Mouse (Mus musculus): ENCODE results near the gene Rec114. TPM values are rescaled to one million over a fixed set of nuclear protein-coding genes. Genes with fewer than 3 reads are reported as not detected.

The Rec114 gene
- total and polyA plus RNA-seq, 3 experiments = 2.1 TPM; not detected in 2

DNA sequence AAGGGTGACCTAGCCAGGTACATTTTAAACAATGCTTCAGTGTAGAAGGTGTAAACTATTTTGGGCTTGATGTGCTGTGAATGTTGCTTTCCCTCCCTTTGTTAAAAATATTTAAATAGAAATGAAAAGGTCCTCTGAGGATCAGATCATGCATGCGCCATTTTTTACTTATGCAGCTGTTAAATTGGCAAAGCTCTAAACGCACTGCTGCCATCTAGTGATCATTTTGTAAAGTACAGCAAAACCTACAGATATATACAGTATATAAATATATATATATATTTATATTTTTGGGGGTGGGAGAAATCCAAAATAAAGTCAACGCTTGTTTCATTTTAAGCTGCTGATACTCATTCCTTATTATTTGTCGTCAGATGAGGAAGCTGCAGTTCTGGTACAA lies 91.8 kb downstream of the Rec114 start:
- H3K36me3 ChIP-seq (replicated peaks) = peaks cover 71% of the 10 kb centered on the region
- H3K4me3 ChIP-seq (ENCODE audit: low read depth, low read length) = no peak overlapping the region
- ATAC-seq (ENCODE audit: extremely low read depth, insufficient number of reproducible peaks, low FRiP score, poor library complexity, severe bottlenecking) = no peak
- H3K27me3 ChIP-seq (ENCODE audit: insufficient read depth, low read length) = no peaks in the 10 kb centered on the region
- TF ChIP-seq CTCF (IDR thresholded peaks at IDR 0.05; ENCODE audit: low read depth, low read length) = no peak
- no peak for TF ChIP-seq POLR2AphosphoS5 (IDR thresholded peaks at IDR 0.05; ENCODE audit: insufficient replicate concordance, low read depth, low read length)
- TF ChIP-seq GATA1 (IDR thresholded peaks at IDR 0.05; ENCODE audit: borderline replicate concordance, low read length) = no peak
- no peak for TF ChIP-seq TAL1 (conservative IDR thresholded peaks at IDR 0.05; ENCODE audit: low read depth, low read length)
- TF ChIP-seq GATA2 (IDR thresholded peaks at IDR 0.05; ENCODE audit: borderline replicate concordance, low read depth, low read length) = no peak
- H3K9me3 ChIP-seq (replicated peaks) = no peaks in the 10 kb centered on the region
- H3K4me1 ChIP-seq (ENCODE audit: insufficient read depth, low read depth, low read length) = peaks cover 50% of the 10 kb centered on the region
- no peak for DNase-seq (ENCODE audit: low spot score)

DNA sequence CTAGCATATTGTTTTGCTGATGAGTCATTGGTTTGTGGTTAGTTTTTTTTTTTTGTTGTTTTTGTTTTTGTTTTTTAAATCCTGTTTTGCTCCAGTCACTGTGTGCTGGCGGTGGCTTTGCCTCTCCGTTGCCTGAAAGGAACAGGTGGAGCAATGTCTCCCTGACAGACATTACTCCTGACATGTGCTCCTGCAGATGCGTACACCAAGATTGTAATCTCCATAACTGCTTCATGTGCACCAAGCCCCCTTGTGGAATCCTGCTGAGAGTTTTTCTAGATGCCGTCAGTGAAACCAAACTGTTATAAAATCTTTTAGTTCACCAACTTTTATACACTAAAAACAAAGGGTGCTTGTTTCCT lies 94.5 kb downstream of the Rec114 start:
- H3K4me3 ChIP-seq (ENCODE audit: low read depth, low read length) = no peak overlapping the region
- no peak for TF ChIP-seq GATA1 (IDR thresholded peaks at IDR 0.05; ENCODE audit: borderline replicate concordance, low read length)
- no peak for TF ChIP-seq CTCF (IDR thresholded peaks at IDR 0.05; ENCODE audit: low read depth, low read length)
- no peak for TF ChIP-seq TAL1 (conservative IDR thresholded peaks at IDR 0.05; ENCODE audit: low read depth, low read length)
- TF ChIP-seq GATA2 (IDR thresholded peaks at IDR 0.05; ENCODE audit: borderline replicate concordance, low read depth, low read length) = no peak
- TF ChIP-seq POLR2AphosphoS5 (IDR thresholded peaks at IDR 0.05; ENCODE audit: insufficient replicate concordance, low read depth, low read length) = no peak
- peaks cover 77% of the 10 kb centered on the region for H3K36me3 ChIP-seq (replicated peaks)
- peaks cover 41% of the 10 kb centered on the region for H3K4me1 ChIP-seq (ENCODE audit: insufficient read depth, low read depth, low read length)
- ATAC-seq (ENCODE audit: extremely low read depth, insufficient number of reproducible peaks, low FRiP score, poor library complexity, severe bottlenecking) (no peak), DNase-seq (ENCODE audit: low spot score) (no peak)
- no peaks in the 10 kb centered on the region for H3K9me3 ChIP-seq (replicated peaks)
- no peaks in the 10 kb centered on the region for H3K27me3 ChIP-seq (ENCODE audit: insufficient read depth, low read length)

DNA sequence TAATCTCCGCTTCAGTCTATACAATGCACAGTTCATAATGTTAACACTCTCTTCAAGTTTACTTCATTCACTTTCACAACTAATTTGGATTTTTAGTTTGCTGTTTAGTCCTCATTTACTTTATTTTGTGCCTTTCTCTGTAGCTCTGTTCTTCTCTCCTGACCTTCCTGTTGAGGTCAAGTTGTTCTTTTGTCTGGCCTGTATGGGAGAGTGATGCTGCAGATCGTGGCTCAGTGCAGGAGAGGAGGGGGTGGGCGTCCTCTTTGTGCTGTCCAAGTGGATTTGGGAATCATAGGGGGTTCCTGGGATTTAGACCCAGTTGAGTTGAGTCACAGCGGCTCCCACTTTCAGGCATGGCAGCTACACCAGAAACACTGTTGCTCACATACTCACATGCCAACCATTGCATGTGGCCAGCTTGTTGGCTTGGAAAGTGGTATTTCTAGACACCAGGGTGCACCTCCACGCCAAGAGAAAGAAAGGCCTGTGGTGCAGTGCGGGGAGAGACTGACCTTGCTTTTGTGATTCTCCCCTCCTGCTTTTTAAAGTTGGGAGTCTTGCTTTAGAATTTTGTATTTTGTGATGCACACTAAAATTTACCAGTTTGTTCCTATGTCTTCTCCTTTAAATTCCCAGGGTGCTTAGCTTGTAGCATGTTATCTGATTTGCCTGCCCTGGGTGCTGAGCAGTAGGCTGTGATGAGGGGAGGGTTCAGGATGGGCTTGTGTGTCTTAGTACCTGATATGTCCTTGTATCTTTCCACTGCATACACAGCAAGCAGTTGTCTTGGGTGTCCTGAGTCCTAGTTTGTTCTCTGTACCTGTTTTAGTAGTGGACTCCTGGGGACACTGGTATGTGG lies 95.1 kb downstream of the Rec114 start:
- H3K9me3 ChIP-seq (replicated peaks) = no peaks in the 10 kb centered on the region
- no peak for DNase-seq (ENCODE audit: low spot score)
- TF ChIP-seq GATA1 (IDR thresholded peaks at IDR 0.05; ENCODE audit: borderline replicate concordance, low read length) (no peak), GATA2 (IDR thresholded peaks at IDR 0.05; ENCODE audit: borderline replicate concordance, low read depth, low read length) (no peak), POLR2AphosphoS5 (IDR thresholded peaks at IDR 0.05; ENCODE audit: insufficient replicate concordance, low read depth, low read length) (no peak), CTCF (IDR thresholded peaks at IDR 0.05; ENCODE audit: low read depth, low read length) (no peak), TAL1 (conservative IDR thresholded peaks at IDR 0.05; ENCODE audit: low read depth, low read length) (no peak)
- peaks cover 81% of the 10 kb centered on the region for H3K36me3 ChIP-seq (replicated peaks)
- peaks cover 41% of the 10 kb centered on the region for H3K4me1 ChIP-seq (ENCODE audit: insufficient read depth, low read depth, low read length)
- H3K27me3 ChIP-seq (ENCODE audit: insufficient read depth, low read length) = no peaks in the 10 kb centered on the region
- no peak; the same call in 1 of the 2 replicates for ATAC-seq (ENCODE audit: extremely low read depth, insufficient number of reproducible peaks, low FRiP score, poor library complexity, severe bottlenecking)
- H3K4me3 ChIP-seq (ENCODE audit: low read depth, low read length) = no peak overlapping the region

DNA sequence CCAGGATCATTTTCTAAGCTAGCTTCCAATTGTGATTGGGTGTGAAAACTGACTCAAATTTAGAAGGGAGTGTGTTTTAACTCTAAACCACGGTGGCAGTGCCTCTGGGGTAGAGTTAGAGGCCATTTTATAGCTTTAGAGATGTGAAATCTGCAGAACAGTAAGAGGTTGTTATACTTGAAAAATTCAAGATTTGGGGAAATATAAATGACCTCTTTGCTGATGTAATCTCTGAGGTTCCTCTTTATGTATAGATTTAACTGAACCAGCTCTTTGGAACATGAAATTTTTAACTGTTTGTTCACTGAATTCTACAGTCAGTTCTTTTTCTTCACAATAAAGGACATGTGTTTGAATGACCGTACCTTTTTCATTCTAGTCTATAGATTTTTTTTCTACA lies 113.3 kb downstream of the Rec114 start:
- Histone ChIP-seq H3K36me3 (replicated peaks) (peaks cover 53% of the 10 kb centered on the region), H3K4me3 (ENCODE audit: low read depth, low read length) (no peak overlapping the region), H3K27me3 (ENCODE audit: insufficient read depth, low read length) (no peaks in the 10 kb centered on the region), H3K9me3 (replicated peaks) (no peaks in the 10 kb centered on the region), H3K4me1 (ENCODE audit: insufficient read depth, low read depth, low read length) (peaks cover 12% of the 10 kb centered on the region)
- ATAC-seq (ENCODE audit: extremely low read depth, insufficient number of reproducible peaks, low FRiP score, poor library complexity, severe bottlenecking) = no peak
- TF ChIP-seq GATA1 (IDR thresholded peaks at IDR 0.05; ENCODE audit: borderline replicate concordance, low read length) (no peak), TAL1 (conservative IDR thresholded peaks at IDR 0.05; ENCODE audit: low read depth, low read length) (no peak), GATA2 (IDR thresholded peaks at IDR 0.05; ENCODE audit: borderline replicate concordance, low read depth, low read length) (no peak), POLR2AphosphoS5 (IDR thresholded peaks at IDR 0.05; ENCODE audit: insufficient replicate concordance, low read depth, low read length) (no peak), CTCF (IDR thresholded peaks at IDR 0.05; ENCODE audit: low read depth, low read length) (no peak)
- no peak for DNase-seq (ENCODE audit: low spot score)

DNA sequence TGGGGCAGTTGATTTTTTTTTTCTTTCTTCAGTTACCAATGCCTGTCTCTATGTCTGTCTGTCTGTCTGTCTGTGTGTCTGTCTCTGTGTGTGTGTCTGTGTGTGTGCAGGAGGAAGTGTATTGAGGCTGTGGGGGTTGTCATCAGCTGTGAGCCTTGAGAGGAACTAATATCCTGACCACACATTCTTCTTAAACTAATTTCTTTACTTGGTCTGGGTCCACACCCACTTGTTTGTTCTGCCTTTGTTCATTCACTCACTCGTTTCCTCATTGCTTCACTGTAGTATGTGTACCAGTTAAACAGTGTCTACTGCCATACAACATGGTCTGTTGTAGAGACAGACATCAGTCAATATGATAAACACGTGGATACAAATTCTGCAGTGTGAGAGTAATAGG lies 116.6 kb downstream of the Rec114 start:
- no peaks in the 10 kb centered on the region for H3K27me3 ChIP-seq (ENCODE audit: insufficient read depth, low read length)
- ATAC-seq (ENCODE audit: extremely low read depth, insufficient number of reproducible peaks, low FRiP score, poor library complexity, severe bottlenecking) = no peak; the same call in 1 of the 2 replicates
- H3K36me3 ChIP-seq (replicated peaks) = peaks cover 55% of the 10 kb centered on the region
- H3K9me3 ChIP-seq (replicated peaks) = no peaks in the 10 kb centered on the region
- H3K4me1 ChIP-seq (ENCODE audit: insufficient read depth, low read depth, low read length) = peaks cover 16% of the 10 kb centered on the region
- TF ChIP-seq GATA2 (IDR thresholded peaks at IDR 0.05; ENCODE audit: borderline replicate concordance, low read depth, low read length) (no peak), POLR2AphosphoS5 (IDR thresholded peaks at IDR 0.05; ENCODE audit: insufficient replicate concordance, low read depth, low read length) (no peak), CTCF (IDR thresholded peaks at IDR 0.05; ENCODE audit: low read depth, low read length) (no peak), TAL1 (conservative IDR thresholded peaks at IDR 0.05; ENCODE audit: low read depth, low read length) (no peak)
- no peak overlapping the region for H3K4me3 ChIP-seq (ENCODE audit: low read depth, low read length)
- DNase-seq (ENCODE audit: low spot score) = no peak

DNA sequence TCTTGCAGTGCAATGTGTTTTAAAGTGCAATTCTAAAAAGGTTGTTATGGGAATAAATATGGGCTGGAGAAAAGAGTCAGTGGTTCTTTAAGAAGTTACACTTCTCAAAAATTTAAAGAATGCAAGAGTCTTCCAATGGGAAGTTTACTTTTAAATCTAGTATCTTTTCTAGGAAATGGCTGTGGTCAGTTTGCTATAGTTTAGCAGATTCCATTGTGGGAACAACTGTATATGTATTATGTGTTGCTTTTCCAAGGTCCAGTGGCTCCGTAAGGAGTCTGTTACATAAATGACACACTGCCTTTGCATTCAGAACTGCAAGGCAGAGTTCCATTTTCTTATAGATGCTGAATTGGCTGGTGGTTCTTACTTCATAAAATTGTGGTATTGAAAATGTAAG lies 120.8 kb downstream of the Rec114 start:
- ATAC-seq (ENCODE audit: extremely low read depth, insufficient number of reproducible peaks, low FRiP score, poor library complexity, severe bottlenecking) (no peak), DNase-seq (ENCODE audit: low spot score) (no peak)
- Histone ChIP-seq H3K36me3 (replicated peaks) (peaks cover 38% of the 10 kb centered on the region), H3K9me3 (replicated peaks) (no peaks in the 10 kb centered on the region), H3K4me1 (ENCODE audit: insufficient read depth, low read depth, low read length) (peaks cover 31% of the 10 kb centered on the region), H3K27me3 (ENCODE audit: insufficient read depth, low read length) (no peaks in the 10 kb centered on the region), H3K4me3 (ENCODE audit: low read depth, low read length) (no peak overlapping the region)
- TF ChIP-seq GATA2 (IDR thresholded peaks at IDR 0.05; ENCODE audit: borderline replicate concordance, low read depth, low read length) = no peak
- TF ChIP-seq GATA1 (IDR thresholded peaks at IDR 0.05; ENCODE audit: borderline replicate concordance, low read length) = no peak
- TF ChIP-seq CTCF (IDR thresholded peaks at IDR 0.05; ENCODE audit: low read depth, low read length) = no peak
- TF ChIP-seq POLR2AphosphoS5 (IDR thresholded peaks at IDR 0.05; ENCODE audit: insufficient replicate concordance, low read depth, low read length) = no peak
- no peak for TF ChIP-seq TAL1 (conservative IDR thresholded peaks at IDR 0.05; ENCODE audit: low read depth, low read length)

All from G1E (cell line).